Mouse (Mus musculus) midbrain, embryonic 15.5 days (tissue): ENCODE results near the gene Rock2. TPM values are rescaled to one million over a fixed set of nuclear protein-coding genes. Genes with fewer than 3 reads are reported as not detected.

Source experiments
- ATAC-seq: fragments of 200-750 bp; cut with Nextera tagmentation; replicated peaks from 2 replicates; pipeline ENCODE4 v1.8.0; 2017; ENCODE audit warnings: moderate TSS enrichment
- H3K27ac ChIP-seq: fragments of 300-500 bp; sonication (generic); 2 replicates; pipeline ENCODE4 v1.5.1; 2015; ENCODE audit warnings: mild to moderate bottlenecking, inconsistent platforms
- H3K27me3 ChIP-seq: fragments of 300-500 bp; sonication (generic); replicated peaks from 2 replicates; pipeline ENCODE4 v1.6.1; 2015; ENCODE audit warnings: inconsistent platforms
- H3K36me3 ChIP-seq: fragments of 300-500 bp; sonication (generic); replicated peaks from 2 replicates; pipeline ENCODE4 v1.6.1; 2015; ENCODE audit warnings: inconsistent platforms
- H3K4me1 ChIP-seq: fragments of 300-500 bp; sonication (generic); 2 replicates; pipeline ENCODE4 v1.6.1; 2015; ENCODE audit warnings: inconsistent platforms
- H3K4me2 ChIP-seq: fragments of 300-500 bp; sonication (generic); 2 replicates; pipeline ENCODE4 v1.6.1; 2015; ENCODE audit warnings: inconsistent platforms, mild to moderate bottlenecking, moderate library complexity
- H3K4me3 ChIP-seq: fragments of 300-500 bp; sonication (generic); 2 replicates; pipeline ENCODE4 v1.5.1; 2015; ENCODE audit warnings: mild to moderate bottlenecking, inconsistent platforms
- H3K9ac ChIP-seq: fragments of 300-500 bp; sonication (generic); 2 replicates; pipeline ENCODE4 v1.6.1; 2015; ENCODE audit warnings: mild to moderate bottlenecking, inconsistent platforms
- H3K9me3 ChIP-seq: fragments of 300-500 bp; sonication (generic); 2 replicates; pipeline ENCODE4 v1.6.1; 2016; ENCODE audit warnings: inconsistent platforms
- WGBS: fragments of 180-500 bp; shearing (Covaris S2); methylation state at CpG from one replicate; pipeline ENCODE4 v1.1.7; 2015; ENCODE audit warnings: mixed read lengths; 5-methylcytosine and 5-hydroxymethylcytosine counted together
- polyA plus RNA-seq: library from polyadenylated mRNA; unstranded; fragments of >200 nt; fragmentation: Nextera tagmentation; extraction: Ambion mirVana; gene quantifications from 2 replicates; pipeline ENCODE4 v1.2.1, GENCODE M21; 2015

The Rock2 gene
- polyA plus RNA-seq, 1 experiment from 2014 or later, result 15.6 TPM

DNA sequence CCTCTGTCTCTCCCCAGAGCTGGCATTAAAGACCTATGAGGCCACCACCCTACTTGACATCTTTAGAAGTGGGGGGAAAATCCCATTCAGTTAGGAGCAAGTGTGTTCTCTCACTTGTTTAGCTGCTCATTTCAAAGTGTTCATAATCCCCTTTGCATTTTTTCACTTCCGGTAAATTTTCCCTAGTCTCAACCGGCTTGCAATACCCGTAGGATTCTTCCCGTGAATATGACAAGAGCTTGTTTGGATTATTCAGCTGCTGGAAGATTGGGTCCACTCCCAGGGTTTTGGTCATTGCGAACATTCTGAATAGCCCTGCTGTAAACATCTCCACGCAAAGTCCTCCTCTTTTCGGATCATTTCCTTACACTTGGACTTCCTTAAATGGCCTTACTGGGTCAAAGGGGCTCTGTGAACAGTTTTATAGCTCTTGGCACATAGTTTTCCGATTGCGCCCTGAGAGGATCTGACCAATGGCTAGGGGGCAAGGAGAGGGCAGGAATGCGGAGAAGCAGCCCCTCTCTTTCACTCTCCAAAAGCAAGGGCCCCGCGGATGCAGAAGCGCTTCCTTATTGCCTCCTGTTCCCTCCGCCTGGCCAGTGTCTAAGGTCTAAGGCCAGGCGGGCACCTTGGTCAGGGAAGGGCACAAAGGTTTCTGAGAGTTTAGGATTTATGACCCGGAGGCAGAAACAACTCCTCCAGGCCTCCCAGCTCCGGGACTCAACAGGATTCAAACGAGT is 869 bp upstream of the Rock2 start:
- Histone ChIP-seq H3K9ac (peak overlapping the region; percentile 79), H3K36me3 (no peaks in the 10 kb centered on the region), H3K27ac (peak overlapping the region; percentile 95), H3K4me1 (peaks cover 30% of the 10 kb centered on the region), H3K9me3 (no peaks in the 10 kb centered on the region), H3K27me3 (no peaks in the 10 kb centered on the region), H3K4me3 (peak overlapping the region; percentile 72), H3K4me2 (peak overlapping the region; percentile 88)
- no peak for ATAC-seq
- 5% methylated on average over 18 of the region's 18 CpGs for WGBS

DNA sequence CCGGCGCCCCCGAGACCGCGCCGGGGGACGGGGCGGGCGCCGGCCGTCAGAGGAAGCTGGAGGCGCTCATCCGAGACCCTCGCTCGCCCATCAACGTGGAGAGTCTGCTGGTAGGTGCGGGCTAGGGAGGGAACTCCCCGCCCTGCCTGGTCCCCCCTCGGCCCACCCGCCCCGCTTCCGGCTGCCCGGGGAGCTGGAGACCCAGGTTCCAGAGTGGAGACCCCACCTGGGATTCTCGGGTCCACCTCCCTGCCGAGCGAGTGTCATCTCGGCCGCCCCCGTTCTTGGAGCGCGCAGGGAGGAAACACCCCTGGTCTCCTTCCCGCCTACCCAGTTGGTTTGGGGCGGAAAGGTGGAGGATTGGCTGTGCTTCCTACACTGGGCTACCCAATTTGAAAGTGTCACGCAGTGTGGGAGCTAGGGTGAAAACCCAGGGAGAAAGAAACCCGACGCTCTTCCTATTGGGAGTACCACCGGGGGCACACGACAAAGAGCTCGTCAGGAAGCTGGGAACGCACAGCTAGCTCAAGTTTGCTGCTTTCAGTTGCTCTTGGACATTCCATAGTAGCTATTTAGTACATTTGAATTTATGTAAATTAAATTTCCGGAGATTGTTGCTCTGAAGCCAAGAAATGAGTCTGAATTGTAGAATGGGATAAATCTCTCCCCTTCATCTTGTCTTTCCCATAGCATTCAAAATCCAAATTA is 680 bp downstream of the Rock2 start:
- ATAC-seq, result peak; percentile 72
- no peaks in the 10 kb centered on the region for H3K9me3 ChIP-seq
- peak overlapping the region; percentile 79 for H3K9ac ChIP-seq
- no peaks in the 10 kb centered on the region for H3K27me3 ChIP-seq
- H3K36me3 ChIP-seq, result no peaks in the 10 kb centered on the region
- H3K4me2 ChIP-seq, result peak overlapping the region; percentile 88
- peak overlapping the region; percentile 72 for H3K4me3 ChIP-seq
- H3K4me1 ChIP-seq, result peaks cover 31% of the 10 kb centered on the region
- WGBS, result 0% methylated on average over 40 of the region's 41 CpGs
- peak overlapping the region; percentile 95 for H3K27ac ChIP-seq

- no peak for ATAC-seq
Measured at GRCm38 (mm10) chr12:16896073-16896789, 1.5 kb downstream of the Rock2 start.

DNA sequence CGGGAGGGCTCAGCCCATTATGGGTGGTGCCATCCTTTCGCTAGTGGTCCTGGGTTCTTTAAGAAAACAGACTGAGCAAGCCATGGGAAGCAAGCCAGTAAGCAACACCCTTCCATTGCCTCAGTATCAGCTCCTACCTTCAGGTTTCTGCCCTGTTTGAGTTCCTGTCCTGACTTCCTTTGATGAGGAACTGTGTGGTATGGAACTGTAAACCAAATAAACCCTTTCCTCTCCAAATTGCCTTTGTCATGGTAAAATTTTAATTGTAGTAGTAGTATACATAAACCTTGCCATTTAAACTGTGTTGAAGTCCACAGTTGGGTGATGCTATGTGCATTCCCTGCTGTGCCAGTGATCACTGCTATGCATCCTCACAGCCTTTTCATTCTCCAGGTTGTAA is 2.5 kb downstream of the Rock2 start:
- H3K4me1 ChIP-seq, result peaks cover 31% of the 10 kb centered on the region
- 75% methylated on average over 2 of the region's 2 CpGs for WGBS
- no peaks in the 10 kb centered on the region for H3K27me3 ChIP-seq
- no peak overlapping the region for H3K9ac ChIP-seq
- H3K36me3 ChIP-seq, result no peaks in the 10 kb centered on the region
- H3K9me3 ChIP-seq, result no peaks in the 10 kb centered on the region
- H3K4me2 ChIP-seq, result peak overlapping the region; percentile 88
- no peak overlapping the region for H3K4me3 ChIP-seq
- no peak overlapping the region for H3K27ac ChIP-seq
- ATAC-seq, result no peak

More at GRCm38 (mm10) chr12:16896073-16896789, 1.5 kb downstream of the Rock2 start:
- Histone ChIP-seq H3K9me3 (no peaks in the 10 kb centered on the region), H3K27me3 (no peaks in the 10 kb centered on the region), H3K27ac (0 out of 2 replicates have a peak overlapping the region, but pooled peaks have one; percentile 95), H3K4me3 (peak overlapping the region; percentile 72), H3K36me3 (no peaks in the 10 kb centered on the region), H3K4me1 (peaks cover 31% of the 10 kb centered on the region), H3K9ac (peak overlapping the region; percentile 79), H3K4me2 (peak overlapping the region; percentile 88)
- 18% methylated on average over 8 of the region's 8 CpGs for WGBS

DNA sequence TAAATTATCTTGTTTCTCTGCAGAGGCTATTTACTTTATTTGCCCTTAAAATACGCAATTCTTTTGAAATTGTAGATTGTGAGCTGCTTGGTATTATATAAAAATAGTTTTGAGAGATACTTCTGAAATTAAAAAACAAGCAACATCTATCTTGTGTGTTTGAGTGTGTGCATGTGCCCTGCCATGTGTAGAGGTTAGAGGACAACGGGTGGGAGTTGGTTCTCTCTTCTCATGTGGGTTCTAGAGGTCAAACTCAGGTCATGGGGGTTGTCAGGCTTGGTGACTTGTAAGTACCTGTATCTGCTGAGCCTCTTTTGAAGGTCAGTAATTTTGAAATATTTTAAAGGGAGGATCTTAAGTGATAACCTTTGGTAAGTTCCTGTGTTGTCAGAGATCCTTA is 3.5 kb downstream of the Rock2 start:
- no peak for ATAC-seq
- Histone ChIP-seq H3K9ac (no peak overlapping the region), H3K4me1 (peaks cover 31% of the 10 kb centered on the region), H3K27me3 (no peaks in the 10 kb centered on the region), H3K4me2 (no peak overlapping the region), H3K27ac (no peak overlapping the region), H3K36me3 (no peaks in the 10 kb centered on the region), H3K4me3 (no peak overlapping the region), H3K9me3 (no peaks in the 10 kb centered on the region)
- 66% methylated on average over 2 of the region's 2 CpGs for WGBS

DNA sequence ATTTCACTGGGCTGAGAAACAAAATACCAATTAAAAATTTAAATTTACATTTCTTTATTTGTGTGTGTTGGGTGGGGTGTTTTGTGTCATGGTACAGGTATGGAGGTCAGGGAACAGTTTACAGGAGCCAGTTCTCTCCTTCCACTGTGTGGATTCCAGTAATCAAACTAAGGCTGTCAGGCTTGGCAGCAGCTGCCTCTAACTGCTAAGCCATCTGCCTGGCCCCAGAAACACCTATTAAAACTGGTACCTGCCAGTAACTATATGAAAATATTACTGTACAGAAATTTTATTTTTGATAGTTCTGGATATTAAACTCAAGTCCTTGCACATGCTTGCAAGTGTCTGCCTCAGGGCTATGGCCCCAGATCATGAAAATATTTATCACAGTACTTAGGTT is 4.1 kb downstream of the Rock2 start:
- no peak for ATAC-seq

DNA sequence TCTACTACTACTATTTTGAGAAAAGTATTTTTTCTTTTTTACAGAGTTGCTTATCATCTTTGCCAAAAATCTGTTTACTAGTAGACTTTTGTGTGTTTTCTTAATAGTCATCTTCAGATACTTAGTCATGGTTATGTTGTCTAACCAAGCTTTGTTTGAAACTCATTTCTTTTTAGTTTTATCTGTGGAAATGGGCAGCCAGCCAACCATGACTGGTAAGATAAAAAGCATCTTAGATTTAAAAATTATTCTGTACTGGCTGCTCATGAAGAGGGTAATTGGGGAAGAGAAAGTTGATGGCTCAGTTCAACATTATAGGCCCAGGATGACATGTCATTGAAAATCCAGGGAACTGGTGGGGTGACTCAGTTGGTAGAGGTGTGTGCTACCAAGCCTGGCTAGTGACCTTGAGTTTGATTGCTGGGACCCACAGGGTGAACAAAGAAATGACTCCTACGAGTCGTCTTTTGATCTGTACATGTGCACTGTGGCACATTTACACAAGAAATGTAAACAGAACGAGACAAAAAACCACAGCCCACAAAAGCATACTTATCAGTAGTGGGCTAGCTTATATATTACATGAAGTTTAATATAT is 6.0 kb downstream of the Rock2 start:
- H3K27me3 ChIP-seq, result no peaks in the 10 kb centered on the region
- no peak for ATAC-seq
- H3K4me3 ChIP-seq, result no peak overlapping the region
- no peak overlapping the region for H3K4me2 ChIP-seq
- H3K27ac ChIP-seq, result no peak overlapping the region
- no peaks in the 10 kb centered on the region for H3K36me3 ChIP-seq
- peaks cover 23% of the 10 kb centered on the region for H3K4me1 ChIP-seq
- H3K9me3 ChIP-seq, result no peaks in the 10 kb centered on the region
- no peak overlapping the region for H3K9ac ChIP-seq
- WGBS, result 58% methylated on average over 3 of the region's 3 CpGs

More for the DNA sequence above, 4.1 kb downstream of the Rock2 start:
- Histone ChIP-seq H3K4me3 (no peak overlapping the region), H3K9ac (no peak overlapping the region), H3K4me1 (peaks cover 27% of the 10 kb centered on the region), H3K9me3 (no peaks in the 10 kb centered on the region), H3K4me2 (no peak overlapping the region), H3K27ac (no peak overlapping the region), H3K36me3 (no peaks in the 10 kb centered on the region), H3K27me3 (no peaks in the 10 kb centered on the region)

DNA sequence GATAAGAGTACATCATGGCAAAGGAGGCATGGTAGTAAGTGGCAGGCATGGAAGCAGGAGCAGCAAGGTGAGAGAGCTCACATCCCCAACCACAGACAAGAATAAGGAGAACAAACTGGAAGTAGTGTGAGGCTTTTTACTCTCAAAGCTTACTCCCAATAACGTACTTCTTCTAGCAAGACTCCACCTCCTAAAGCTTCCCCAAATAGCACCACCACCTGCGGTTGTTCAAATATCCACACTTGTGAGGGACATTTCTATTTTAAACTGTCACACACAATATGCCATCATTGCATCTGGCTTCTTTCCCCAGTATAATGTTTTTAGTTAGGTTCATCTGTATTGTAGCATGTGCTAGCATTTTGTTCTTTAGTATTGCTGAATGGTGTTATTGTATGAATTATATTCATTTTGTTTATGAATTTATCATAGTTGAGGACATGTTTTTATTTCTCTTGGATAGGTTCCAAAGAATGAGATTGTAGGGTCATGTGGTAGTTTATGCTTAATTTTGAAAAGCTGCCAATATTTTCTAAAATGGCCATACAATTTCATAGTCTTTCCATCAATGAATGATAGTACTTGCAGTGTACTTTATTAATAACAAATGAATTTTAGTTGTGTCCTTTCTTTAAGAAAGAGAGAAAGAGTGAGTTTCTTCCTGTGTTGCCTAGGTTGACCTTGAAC is 9.4 kb downstream of the Rock2 start:
- ATAC-seq, result no peak
- no peaks in the 10 kb centered on the region for H3K36me3 ChIP-seq
- no peaks in the 10 kb centered on the region for H3K27me3 ChIP-seq
- no peaks in the 10 kb centered on the region for H3K9me3 ChIP-seq
- H3K4me3 ChIP-seq, result no peak overlapping the region
- H3K4me1 ChIP-seq, result no peaks in the 10 kb centered on the region
- 90% methylated on average over 2 of the region's 2 CpGs for WGBS
- no peak overlapping the region for H3K27ac ChIP-seq
- H3K9ac ChIP-seq, result no peak overlapping the region
- H3K4me2 ChIP-seq, result no peak overlapping the region

GRCm38 (mm10) chr12:16907282-16907846 is 12.7 kb downstream of the Rock2 start:
- Histone ChIP-seq H3K4me2 (no peak overlapping the region), H3K9me3 (no peaks in the 10 kb centered on the region), H3K36me3 (no peaks in the 10 kb centered on the region), H3K4me3 (no peak overlapping the region), H3K9ac (no peak overlapping the region), H3K4me1 (no peaks in the 10 kb centered on the region), H3K27ac (no peak overlapping the region), H3K27me3 (no peaks in the 10 kb centered on the region)
- 85% methylated on average over 1 of the region's 1 CpGs for WGBS
- no peak for ATAC-seq

GRCm38 (mm10) chr12:16907953-16908648 is 13.4 kb downstream of the Rock2 start:
- Histone ChIP-seq H3K4me3 (no peak overlapping the region), H3K27me3 (no peaks in the 10 kb centered on the region), H3K27ac (no peak overlapping the region), H3K4me1 (no peaks in the 10 kb centered on the region), H3K9ac (no peak overlapping the region), H3K4me2 (no peak overlapping the region), H3K36me3 (no peaks in the 10 kb centered on the region), H3K9me3 (no peaks in the 10 kb centered on the region)
- ATAC-seq, result no peak
- 98% methylated on average over 1 of the region's 1 CpGs for WGBS

- no peak overlapping the region for H3K9ac ChIP-seq
- no peaks in the 10 kb centered on the region for H3K9me3 ChIP-seq
- H3K27me3 ChIP-seq, result no peaks in the 10 kb centered on the region
- H3K4me3 ChIP-seq, result no peak overlapping the region
- H3K4me1 ChIP-seq, result no peaks in the 10 kb centered on the region
- no peaks in the 10 kb centered on the region for H3K36me3 ChIP-seq
- WGBS, result 38% methylated on average over 2 of the region's 3 CpGs
- H3K4me2 ChIP-seq, result no peak overlapping the region
- H3K27ac ChIP-seq, result no peak overlapping the region
- ATAC-seq, result no peak
Measured at GRCm38 (mm10) chr12:16911524-16911923, 16.8 kb downstream of the Rock2 start.
